Mouse (Mus musculus) CH12.LX (cell line): ENCODE data around the gene Slc15a3.

Source experiments
- CHD1 ChIP-seq: IDR thresholded peaks from 2 replicates; pipeline ENCODE4 v1.6.1; 2012; ENCODE audit warnings: low read depth, low read length, improper control_type of control experiment, inconsistent platforms
- NELFE ChIP-seq: IDR thresholded peaks from 2 replicates; pipeline ENCODE4 v1.6.1; 2011; ENCODE audit warnings: low read depth, low read length, improper control_type of control experiment
- USF1 ChIP-seq: IDR thresholded peaks from 2 replicates; pipeline ENCODE4 v1.6.1; 2014; ENCODE audit warnings: low read depth, mild to moderate bottlenecking, inconsistent platforms, low read length, improper control_type of control experiment
- ZNF384 ChIP-seq: IDR thresholded peaks from 2 replicates; pipeline ENCODE4 v1.6.1; 2012; ENCODE audit warnings: low read depth, low read length, improper control_type of control experiment, inconsistent platforms

DNA sequence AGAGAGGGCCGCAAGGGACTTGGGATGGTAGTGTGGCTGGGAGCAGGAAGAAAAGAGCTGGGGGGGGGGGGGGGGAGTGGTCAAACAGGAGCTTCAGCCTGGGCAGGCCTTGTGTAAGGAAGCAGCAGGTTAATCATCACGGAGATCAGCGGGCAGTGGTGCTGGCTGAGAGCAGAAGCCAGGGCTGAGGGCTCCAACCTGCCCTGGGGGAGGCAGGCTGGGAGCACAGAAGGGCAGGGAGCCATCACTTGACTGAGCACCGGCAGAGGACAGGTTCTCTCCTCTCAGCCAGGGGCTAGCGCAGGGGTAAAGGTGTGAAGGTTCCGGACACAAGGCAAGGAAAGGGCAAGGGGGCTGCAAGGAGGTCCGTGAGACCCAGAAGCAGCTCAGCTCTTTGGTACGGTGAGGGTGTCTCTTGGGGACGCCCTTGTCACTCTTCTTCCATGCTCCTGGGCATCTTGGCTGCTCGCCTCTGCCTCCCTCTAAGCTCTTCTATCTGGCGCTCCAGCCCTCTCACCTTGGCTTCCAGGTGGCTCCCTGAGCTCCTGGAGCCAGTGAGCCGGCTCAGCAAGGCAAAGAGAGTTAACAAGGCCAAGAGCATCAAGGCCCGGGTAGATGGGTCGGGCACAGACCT, 31.9 kb downstream of the Slc15a3 start:
- TF ChIP-seq USF1: no peak
- TF ChIP-seq NELFE: no peak
- no peak for TF ChIP-seq CHD1
- TF ChIP-seq ZNF384: no peak
